Mouse (Mus musculus): Measurements from ENCODE around the gene Lrrc4.
A peak's percentile ranks its signal among the peaks of the same experiment; 100 is the strongest.

Lrrc4 gene

GRCm38 (mm10) chr6:28831011-28831853, at the start of gene Lrrc4:
Lrrc4 (minus strand) TSS chr6:28831747.
- no peak for DNase-seq

GRCm38 (mm10) chr6:28880909-28881308, 49.4 kb upstream of the Lrrc4 start:
- DNase-seq: no peak

GRCm38 (mm10) chr6:28879315-28879714, 47.8 kb upstream of the Lrrc4 start:
- no peak for DNase-seq

- no peak for DNase-seq
Measured at GRCm38 (mm10) chr6:28877945-28878666, 46.6 kb upstream of the Lrrc4 start.

- no peak for DNase-seq
Measured at GRCm38 (mm10) chr6:28876492-28876891, 44.9 kb upstream of the Lrrc4 start.

- no peak for DNase-seq
Measured at GRCm38 (mm10) chr6:28875333-28875732, 43.8 kb upstream of the Lrrc4 start.

GRCm38 (mm10) chr6:28874759-28875158, 43.2 kb upstream of the Lrrc4 start:
- DNase-seq: no peak

- no peak for DNase-seq
Measured at GRCm38 (mm10) chr6:28874053-28874452, 42.5 kb upstream of the Lrrc4 start.

GRCm38 (mm10) chr6:28872421-28872795, 40.9 kb upstream of the Lrrc4 start:
- no peak for DNase-seq

- DNase-seq: no peak
Measured at GRCm38 (mm10) chr6:28871725-28872420, 40.3 kb upstream of the Lrrc4 start.

- DNase-seq: no peak
Measured at GRCm38 (mm10) chr6:28867516-28868251, 36.1 kb upstream of the Lrrc4 start.

- DNase-seq: no peak
Measured at GRCm38 (mm10) chr6:28866206-28866605, 34.7 kb upstream of the Lrrc4 start.

GRCm38 (mm10) chr6:28865112-28865511, 33.6 kb upstream of the Lrrc4 start:
- DNase-seq: no peak

- DNase-seq: peak; percentile 32
Measured at GRCm38 (mm10) chr6:28864684-28865083, 33.1 kb upstream of the Lrrc4 start.

GRCm38 (mm10) chr6:28862304-28862703, 30.8 kb upstream of the Lrrc4 start:
- DNase-seq: no peak

- DNase-seq: no peak
Measured at GRCm38 (mm10) chr6:28860922-28861321, 29.4 kb upstream of the Lrrc4 start.

- DNase-seq: no peak
Measured at GRCm38 (mm10) chr6:28860450-28860849, 28.9 kb upstream of the Lrrc4 start.

- no peak for DNase-seq
Measured at GRCm38 (mm10) chr6:28859094-28859493, 27.5 kb upstream of the Lrrc4 start.

GRCm38 (mm10) chr6:28857198-28858180, 25.9 kb upstream of the Lrrc4 start:
- no peak for DNase-seq

GRCm38 (mm10) chr6:28856789-28857188, 25.2 kb upstream of the Lrrc4 start:
- no peak for DNase-seq

- DNase-seq: peak; percentile 35
Measured at GRCm38 (mm10) chr6:28855442-28855841, 23.9 kb upstream of the Lrrc4 start.

GRCm38 (mm10) chr6:28854598-28854997, 23.1 kb upstream of the Lrrc4 start:
- DNase-seq: no peak
